Mouse (Mus musculus): ENCODE results near the gene Vmn2r57. TPM values are rescaled to one million over a fixed set of nuclear protein-coding genes. Genes with fewer than 3 reads are reported as not detected.
"Not testable (repeated sequence)": the region's sequence is repeated elsewhere in the genome, so short reads cannot be mapped to it uniquely, and the experiment has no call there.

Vmn2r57 gene
- total RNA-seq (2017), result 0.27 and 0.29 TPM in 2 replicates

DNA sequence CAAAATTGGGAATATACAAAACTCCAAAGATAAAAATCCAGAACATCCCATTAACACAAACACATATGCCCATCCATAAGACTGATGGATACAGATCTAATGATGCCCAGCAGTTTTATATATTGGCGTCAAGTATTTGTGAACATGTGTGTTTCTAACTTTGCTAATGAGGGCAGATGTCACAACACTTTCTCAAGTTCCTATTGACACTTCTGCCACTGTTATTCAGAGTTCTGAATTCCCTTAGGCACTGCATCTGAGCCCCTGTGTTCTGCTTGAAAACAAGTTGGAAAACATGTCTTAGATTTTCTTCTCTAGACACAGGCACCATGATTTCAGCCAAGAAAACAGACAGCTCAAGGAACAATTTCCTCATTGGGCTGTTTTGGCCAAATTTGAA is at the start of gene Vmn2r57:
Vmn2r57 (minus strand) TSS at position 101 of the 400 bp plus-strand sequence.
- ATAC-seq (replicated peaks; ENCODE audit: low read depth, poor library complexity, severe bottlenecking), result not testable (repeated sequence)

DNA sequence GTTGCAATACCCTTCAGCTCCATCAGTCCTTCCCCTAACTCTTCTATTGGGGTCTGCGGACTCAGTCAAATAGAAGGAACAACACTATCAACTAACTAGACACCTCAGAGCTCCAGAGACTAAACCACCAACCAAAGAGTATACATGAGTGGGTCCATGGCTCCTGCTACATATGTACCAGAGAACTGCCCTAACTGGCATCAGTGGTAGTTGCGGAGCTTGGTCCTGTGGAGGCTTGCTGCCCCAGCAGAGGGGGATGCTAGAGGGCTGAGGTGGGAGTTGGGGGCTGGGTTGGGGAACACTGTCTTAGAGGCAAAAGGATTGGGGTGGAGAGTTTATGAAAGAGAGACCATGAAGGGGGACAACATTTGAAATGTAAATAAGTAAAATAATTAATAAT is 49.4 kb upstream of the Vmn2r57 start:
- ATAC-seq (replicated peaks; ENCODE audit: low read depth, poor library complexity, severe bottlenecking), result no peak

DNA sequence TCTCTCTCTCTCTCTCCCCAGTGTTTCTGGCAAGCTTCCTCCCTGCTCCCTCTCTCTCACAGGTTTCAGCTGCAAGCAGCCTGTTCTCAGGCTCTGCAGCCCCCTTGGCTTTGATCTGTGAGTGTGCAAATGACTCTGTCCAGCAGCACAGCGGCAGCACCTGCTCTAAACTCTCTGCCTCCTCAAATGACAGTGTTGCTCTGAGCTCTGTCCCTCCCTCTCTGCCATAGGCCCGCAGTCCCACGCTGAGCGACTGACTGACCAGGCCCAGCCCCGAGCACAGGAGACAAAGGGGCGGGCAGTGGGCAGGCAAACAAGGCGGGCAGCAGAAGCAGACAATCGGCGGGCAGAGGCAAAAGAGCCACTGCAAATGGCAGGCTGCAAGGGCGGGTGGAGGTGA is 3.4 kb upstream of the Vmn2r57 start:
- ATAC-seq (replicated peaks; ENCODE audit: low read depth, poor library complexity, severe bottlenecking), result no peak

DNA sequence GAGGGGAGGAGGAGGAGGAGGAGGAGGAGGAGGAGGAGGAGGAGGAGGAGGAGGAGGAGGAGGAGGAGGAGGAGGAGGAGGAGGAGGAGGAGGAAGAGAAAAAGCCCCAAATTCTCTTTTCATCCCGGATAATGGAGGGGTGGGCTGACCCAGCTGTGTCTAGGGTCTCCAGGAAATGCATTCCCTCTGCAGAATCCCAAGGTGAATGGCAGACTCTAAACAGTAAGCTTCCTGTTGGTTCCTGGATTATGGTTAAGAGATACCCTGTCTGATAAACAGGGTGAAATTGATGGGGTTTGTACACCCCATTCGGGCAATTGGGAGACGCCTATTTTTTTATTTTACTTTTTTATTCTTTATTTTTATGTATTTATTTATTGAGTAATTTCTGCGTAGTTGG is 54.4 kb downstream of the Vmn2r57 start:
- ATAC-seq (replicated peaks; ENCODE audit: low read depth, poor library complexity, severe bottlenecking), result no peak

DNA sequence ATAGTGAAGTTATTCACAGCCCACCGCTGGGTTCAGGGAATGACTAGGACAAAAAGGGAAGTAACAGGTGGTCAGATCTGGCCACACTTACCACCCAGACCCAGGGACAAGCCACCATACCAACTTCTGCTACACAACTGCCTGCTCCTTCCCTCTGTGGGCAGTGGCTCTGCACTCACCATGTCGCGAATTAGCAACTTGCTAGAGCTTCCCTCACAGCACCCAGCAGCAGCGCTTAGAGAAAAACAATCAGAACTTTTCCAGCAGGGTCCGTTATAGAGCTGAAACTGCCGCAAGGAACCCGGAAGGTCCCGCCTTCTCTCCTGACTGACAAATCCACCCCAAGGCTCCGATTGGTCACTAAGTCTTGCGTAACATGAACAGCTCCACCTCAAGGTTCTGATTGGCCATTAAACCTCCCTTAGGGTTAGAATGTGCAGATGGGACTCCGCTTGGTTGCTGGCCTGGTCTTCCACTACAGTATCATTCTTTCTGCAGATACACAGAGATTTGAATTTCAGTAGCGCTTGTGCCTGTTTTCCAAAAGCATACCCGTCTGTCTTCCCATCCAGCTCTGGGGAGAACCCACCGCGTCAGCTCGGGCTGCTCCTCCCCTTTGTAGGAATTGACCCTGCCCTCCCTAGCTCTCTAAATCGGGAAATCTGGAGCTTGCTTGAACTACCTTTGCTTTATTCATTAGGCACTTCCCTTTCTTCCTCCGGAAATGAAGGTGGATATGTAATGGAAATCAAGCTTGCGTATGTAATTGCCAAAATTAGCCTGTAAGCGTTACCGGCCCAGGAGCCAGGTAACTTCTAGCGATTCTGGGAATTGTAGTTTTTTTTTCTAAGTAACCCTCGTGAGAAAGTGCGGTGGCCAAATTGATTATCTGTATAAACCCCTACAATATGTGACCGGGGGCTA is 55.2 kb downstream of the Vmn2r57 start, which contains the start of gene AI987944:
AI987944 (minus strand) TSS at position 332 of the 924 bp plus-strand sequence.
- ATAC-seq (replicated peaks; ENCODE audit: low read depth, poor library complexity, severe bottlenecking), result peak; percentile 96

Other genes starting within 250 kb of the Vmn2r57 start
- 26.4 and 31.7 TPM in 2 replicates for gene AI987944, start 55.3 kb downstream of the Vmn2r57 start, total RNA-seq (2017)
- not detected in 2 replicates for gene Gm20449, start 50.7 kb upstream of the Vmn2r57 start, total RNA-seq (2017)
- gene AW146154, start 51.2 kb upstream of the Vmn2r57 start, total RNA-seq (2017), result 18.9 and 20.4 TPM in 2 replicates
- gene Gm6871, start 125.0 kb upstream of the Vmn2r57 start, total RNA-seq (2017), result not detected in 2 replicates
- 31.3 and 36.4 TPM in 2 replicates for gene 2610021A01Rik, start 150.5 kb upstream of the Vmn2r57 start, total RNA-seq (2017)
- gene Zfp788, start 184.5 kb upstream of the Vmn2r57 start, total RNA-seq (2017), result 9.4 and 11.1 TPM in 2 replicates